Mouse (Mus musculus) liver, embryonic 12.5 days (tissue): ENCODE measurements around the gene Pon3. TPM values are rescaled to one million over a fixed set of nuclear protein-coding genes. Genes with fewer than 3 reads are reported as not detected.
"Not testable (repeated sequence)": the region's sequence is repeated elsewhere in the genome, so short reads cannot be mapped to it uniquely, and the experiment has no call there.

ENCODE experiments used
- ATAC-seq: fragments of 200-750 bp; cut with Nextera tagmentation; 2 replicates; pipeline ENCODE4 v1.8.0; 2017; ENCODE audit warnings: moderate number of reproducible peaks, mild to moderate bottlenecking, moderate library complexity
- H3K27ac ChIP-seq: fragments of 300-500 bp; sonication (generic); 2 replicates; pipeline ENCODE4 v1.5.1; 2016; ENCODE audit warnings: mild to moderate bottlenecking
- H3K27me3 ChIP-seq: fragments of 300-500 bp; sonication (generic); replicated peaks from 2 replicates; pipeline ENCODE4 v1.6.1; 2016; ENCODE audit warnings: mild to moderate bottlenecking, moderate library complexity
- H3K36me3 ChIP-seq: fragments of 300-500 bp; sonication (generic); 2 replicates; pipeline ENCODE4 v1.6.1; 2016; ENCODE audit warnings: mild to moderate bottlenecking, moderate library complexity
- H3K4me1 ChIP-seq: fragments of 300-500 bp; sonication (generic); 2 replicates; pipeline ENCODE4 v1.6.1; 2016
- H3K4me2 ChIP-seq: fragments of 300-500 bp; sonication (generic); 2 replicates; pipeline ENCODE4 v1.6.1; 2016; ENCODE audit warnings: mild to moderate bottlenecking, moderate library complexity
- H3K4me3 ChIP-seq: fragments of 300-500 bp; sonication (generic); 2 replicates; pipeline ENCODE4 v1.5.1; 2016; ENCODE audit warnings: mild to moderate bottlenecking, moderate library complexity
- H3K9ac ChIP-seq: fragments of 300-500 bp; sonication (generic); 2 replicates; pipeline ENCODE4 v1.6.1; 2016; ENCODE audit warnings: mild to moderate bottlenecking, moderate library complexity
- H3K9me3 ChIP-seq: fragments of 300-500 bp; sonication (generic); replicated peaks from 2 replicates; pipeline ENCODE4 v1.6.1; 2016; ENCODE audit warnings: mild to moderate bottlenecking, moderate library complexity
- WGBS: fragments of 180-500 bp; shearing (Covaris S2); methylation state at CpG from one replicate; pipeline ENCODE4 v1.1.7; 2016; ENCODE audit not compliant: insufficient replicate concordance; 5-methylcytosine and 5-hydroxymethylcytosine counted together
- polyA plus RNA-seq: library from polyadenylated mRNA; unstranded; fragments of >200 nt; fragmentation: Nextera tagmentation; extraction: Ambion mirVana; gene quantifications from 2 replicates; pipeline ENCODE4 v1.2.1, GENCODE M21; 2016

Gene Pon3
- polyA plus RNA-seq, 1 experiment from 2014 or later = 16.0 TPM

DNA sequence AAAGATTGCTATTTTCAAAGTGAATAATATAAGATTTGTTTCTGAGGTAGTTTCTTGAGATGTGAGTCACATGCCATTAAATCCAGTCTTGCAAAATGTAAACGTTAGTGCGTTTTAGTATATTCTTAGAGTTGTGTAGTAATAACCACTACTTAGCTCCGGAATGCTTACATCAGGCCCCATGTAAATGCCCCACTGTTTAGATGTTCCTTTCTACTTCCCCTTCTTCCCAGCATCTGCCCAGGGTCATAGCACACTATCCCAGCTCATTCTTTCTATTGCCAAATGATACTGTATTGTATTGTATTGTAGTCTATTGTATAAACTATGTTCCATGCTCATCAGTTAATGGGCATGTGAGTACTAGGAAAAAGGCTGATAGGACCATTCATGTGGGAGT is 17.3 kb downstream of the Pon3 start:
- H3K27ac ChIP-seq = no peak overlapping the region
- WGBS = 86% methylated on average over 3 of the region's 3 CpGs
- H3K9me3 ChIP-seq = no peaks in the 10 kb centered on the region
- peaks cover 17% of the 10 kb centered on the region for H3K36me3 ChIP-seq
- no peak overlapping the region for H3K4me3 ChIP-seq
- no peak overlapping the region for H3K9ac ChIP-seq
- H3K4me2 ChIP-seq = no peak overlapping the region
- H3K4me1 ChIP-seq = peaks cover 16% of the 10 kb centered on the region
- no peaks in the 10 kb centered on the region for H3K27me3 ChIP-seq
- no peak for ATAC-seq

DNA sequence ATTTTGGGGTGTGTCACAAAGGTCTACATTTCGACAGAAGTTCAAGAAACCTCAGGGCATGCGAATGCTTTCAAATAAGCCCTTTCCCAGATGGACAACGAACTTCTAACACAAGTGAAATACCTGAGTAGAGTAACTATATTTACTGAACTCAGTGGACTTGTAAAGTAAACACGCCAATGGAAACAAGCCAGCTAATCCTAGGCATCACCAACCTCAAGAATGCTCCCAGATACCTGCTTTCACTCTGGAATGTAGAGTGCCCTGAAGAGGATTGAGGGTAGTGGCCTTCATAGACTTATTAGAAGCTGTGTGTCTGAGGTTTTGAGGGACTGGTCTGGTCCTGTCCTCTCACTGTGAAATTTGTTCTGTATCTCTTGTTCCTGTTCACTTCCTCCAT is 18.6 kb downstream of the Pon3 start:
- Histone ChIP-seq H3K27ac (peak overlapping the region; percentile 64), H3K36me3 (peaks cover 16% of the 10 kb centered on the region), H3K4me2 (no peak overlapping the region), H3K27me3 (no peaks in the 10 kb centered on the region), H3K4me1 (peaks cover 16% of the 10 kb centered on the region), H3K9ac (no peak overlapping the region), H3K9me3 (no peaks in the 10 kb centered on the region), H3K4me3 (no peak overlapping the region)
- WGBS = 82% methylated on average over 4 of the region's 4 CpGs
- no peak for ATAC-seq

DNA sequence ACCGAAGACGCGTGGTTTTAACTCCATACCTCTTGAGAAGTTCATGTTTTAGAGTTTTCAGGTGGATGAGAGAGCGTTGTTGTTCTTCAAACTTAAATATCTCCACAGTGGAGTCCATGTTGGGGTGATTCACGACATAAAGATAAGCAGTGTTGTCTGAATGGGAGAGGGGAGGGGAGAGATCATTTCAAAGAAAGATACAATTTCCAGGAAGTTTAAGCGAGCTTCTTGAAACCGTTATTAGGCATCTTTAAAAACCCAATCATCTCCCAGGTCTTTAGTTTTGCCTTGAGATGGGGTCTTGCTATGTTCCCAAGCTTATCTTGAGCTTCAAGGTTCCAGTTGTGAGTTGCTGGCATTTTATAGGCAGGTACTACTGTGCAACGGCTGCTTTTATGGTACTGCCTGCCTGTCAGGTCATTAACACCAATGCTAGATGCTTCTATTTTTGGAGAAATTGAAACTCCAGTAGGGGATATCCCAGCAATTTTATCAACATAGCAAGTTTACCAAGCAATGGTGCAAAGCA is 19.2 kb downstream of the Pon3 start:
- peaks cover 16% of the 10 kb centered on the region for H3K36me3 ChIP-seq
- peak overlapping the region; percentile 64 for H3K27ac ChIP-seq
- H3K4me2 ChIP-seq = peak overlapping the region; percentile 20
- no peaks in the 10 kb centered on the region for H3K27me3 ChIP-seq
- H3K9me3 ChIP-seq = no peaks in the 10 kb centered on the region
- peaks cover 16% of the 10 kb centered on the region for H3K4me1 ChIP-seq
- WGBS = 64% methylated on average over 8 of the region's 8 CpGs
- H3K4me3 ChIP-seq = no peak overlapping the region
- H3K9ac ChIP-seq = no peak overlapping the region
- peak; percentile 82 for ATAC-seq

DNA sequence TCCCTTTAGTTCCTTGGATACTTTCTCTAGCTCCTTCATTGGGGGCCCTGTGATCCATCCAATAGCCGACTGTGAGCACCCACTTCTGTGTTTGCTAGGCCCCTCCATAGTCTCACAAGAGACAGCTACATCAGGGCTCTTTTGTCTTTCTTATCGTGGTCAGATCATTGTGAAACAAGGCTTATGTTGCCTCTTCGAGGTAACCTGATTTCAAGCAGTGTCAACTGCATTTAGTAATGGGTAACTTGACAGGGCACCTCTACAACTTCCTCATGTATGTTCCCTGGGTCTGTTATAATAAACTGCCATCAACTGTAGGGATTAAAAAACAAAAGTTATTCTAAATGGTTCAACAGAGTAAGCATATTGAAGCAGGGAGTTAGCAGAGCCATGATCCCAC is 21.5 kb downstream of the Pon3 start:
- 38% methylated on average over 3 of the region's 3 CpGs for WGBS
- no peaks in the 10 kb centered on the region for H3K9me3 ChIP-seq
- ATAC-seq = no peak
- no peak overlapping the region for H3K4me2 ChIP-seq
- no peak overlapping the region for H3K9ac ChIP-seq
- no peak overlapping the region for H3K4me3 ChIP-seq
- no peak overlapping the region for H3K27ac ChIP-seq
- peaks cover 16% of the 10 kb centered on the region for H3K4me1 ChIP-seq
- peaks cover 25% of the 10 kb centered on the region for H3K36me3 ChIP-seq
- H3K27me3 ChIP-seq = no peaks in the 10 kb centered on the region

DNA sequence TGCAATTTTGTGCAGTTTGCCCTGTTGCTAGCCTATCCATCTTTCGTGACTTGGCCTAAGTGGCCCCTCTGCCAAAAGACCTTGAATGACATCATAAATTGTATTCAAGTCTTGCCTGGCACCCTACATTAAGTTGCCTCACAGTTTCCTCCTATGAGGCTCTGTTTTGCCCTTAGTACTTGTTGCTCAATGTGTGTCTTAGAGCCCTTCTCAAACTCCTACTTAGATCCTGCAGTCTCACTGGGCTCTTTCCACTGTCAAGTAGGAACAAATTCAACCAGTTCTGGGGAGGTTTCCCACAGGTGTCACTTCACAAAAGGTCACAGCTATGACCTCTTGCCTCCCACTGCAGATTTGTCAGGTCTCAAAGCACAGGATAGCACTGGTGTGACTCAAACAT is 22.3 kb downstream of the Pon3 start:
- Histone ChIP-seq H3K4me2 (no peak overlapping the region), H3K9me3 (no peaks in the 10 kb centered on the region), H3K27me3 (no peaks in the 10 kb centered on the region), H3K4me1 (peaks cover 16% of the 10 kb centered on the region), H3K9ac (no peak overlapping the region), H3K36me3 (peaks cover 19% of the 10 kb centered on the region), H3K27ac (no peak overlapping the region), H3K4me3 (no peak overlapping the region)
- ATAC-seq = no peak
- 75% methylated on average over 1 of the region's 1 CpGs for WGBS

DNA sequence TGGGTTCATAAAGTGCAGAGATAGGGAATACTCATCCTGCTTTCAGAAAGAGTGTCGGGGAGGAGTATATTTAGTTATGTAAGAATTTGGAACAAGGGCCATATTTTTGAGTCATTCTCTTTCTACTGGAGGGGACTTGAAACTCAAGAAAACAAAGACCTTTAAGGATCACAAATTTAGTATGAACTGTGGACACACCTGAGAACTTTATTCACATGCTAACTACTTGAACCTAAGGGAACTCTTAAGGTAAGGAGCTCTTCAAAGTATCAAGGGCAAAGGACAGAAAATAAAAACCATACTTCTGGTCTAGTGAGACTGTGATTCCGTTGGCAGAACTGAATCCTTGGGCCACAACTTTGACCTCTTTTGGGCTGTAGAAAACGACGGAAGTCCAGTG is 24.1 kb downstream of the Pon3 start:
- no peak overlapping the region for H3K4me2 ChIP-seq
- no peak overlapping the region for H3K4me3 ChIP-seq
- H3K27me3 ChIP-seq = no peaks in the 10 kb centered on the region
- H3K9me3 ChIP-seq = no peaks in the 10 kb centered on the region
- H3K4me1 ChIP-seq = peaks cover 7% of the 10 kb centered on the region
- no peak overlapping the region for H3K27ac ChIP-seq
- WGBS = 80% methylated on average over 4 of the region's 4 CpGs
- H3K36me3 ChIP-seq = peaks cover 23% of the 10 kb centered on the region
- ATAC-seq = no peak
- no peak overlapping the region for H3K9ac ChIP-seq

DNA sequence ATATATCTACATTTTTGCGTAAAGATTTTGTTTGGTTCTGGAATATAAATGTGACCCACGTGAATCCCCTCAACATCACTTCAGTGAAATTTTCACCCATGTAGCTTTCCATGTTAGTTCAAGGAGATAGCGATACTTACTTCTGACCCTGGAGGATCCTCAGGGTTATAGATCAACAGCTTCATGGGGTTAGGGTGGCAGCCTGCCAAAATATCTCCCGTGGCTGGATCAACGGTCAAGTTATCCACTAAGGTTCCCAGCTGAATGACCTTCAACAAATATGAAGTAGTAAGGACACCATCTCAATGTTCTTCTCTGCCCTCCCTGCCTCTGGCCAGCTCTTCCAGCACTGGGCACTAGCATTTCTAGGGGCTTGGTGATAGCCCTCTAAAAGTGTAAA is 25.8 kb downstream of the Pon3 start:
- H3K36me3 ChIP-seq = peaks cover 14% of the 10 kb centered on the region
- no peak overlapping the region for H3K9ac ChIP-seq
- H3K4me3 ChIP-seq = no peak overlapping the region
- no peak for ATAC-seq
- H3K27me3 ChIP-seq = no peaks in the 10 kb centered on the region
- H3K27ac ChIP-seq = no peak overlapping the region
- WGBS = 83% methylated on average over 5 of the region's 5 CpGs
- no peak overlapping the region for H3K4me2 ChIP-seq
- no peaks in the 10 kb centered on the region for H3K4me1 ChIP-seq
- no peaks in the 10 kb centered on the region for H3K9me3 ChIP-seq

DNA sequence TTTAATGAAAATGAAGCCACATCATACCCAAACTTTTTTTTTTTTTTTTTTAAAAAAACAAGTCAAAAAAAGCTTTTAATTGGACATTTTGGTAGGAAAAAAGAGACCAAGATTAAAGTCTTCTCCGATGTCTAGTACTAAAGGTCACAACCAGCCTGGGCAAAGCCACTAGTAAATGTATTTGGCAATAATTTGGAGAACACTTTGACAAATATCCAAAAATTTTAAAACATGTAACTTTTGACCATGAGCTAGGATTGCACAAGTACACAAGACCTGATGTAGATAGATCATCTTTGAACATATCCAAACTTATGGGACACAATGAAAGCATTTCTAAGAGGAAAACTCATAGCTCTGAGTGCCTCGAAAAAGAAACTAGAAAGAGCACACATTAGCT is 32.5 kb downstream of the Pon3 start:
- not testable (repeated sequence) for H3K36me3 ChIP-seq, H3K4me3 ChIP-seq, H3K4me1 ChIP-seq, H3K9me3 ChIP-seq, ATAC-seq, H3K27me3 ChIP-seq, H3K27ac ChIP-seq, H3K4me2 ChIP-seq, H3K9ac ChIP-seq
- WGBS = 82% methylated on average over 2 of the region's 2 CpGs

DNA sequence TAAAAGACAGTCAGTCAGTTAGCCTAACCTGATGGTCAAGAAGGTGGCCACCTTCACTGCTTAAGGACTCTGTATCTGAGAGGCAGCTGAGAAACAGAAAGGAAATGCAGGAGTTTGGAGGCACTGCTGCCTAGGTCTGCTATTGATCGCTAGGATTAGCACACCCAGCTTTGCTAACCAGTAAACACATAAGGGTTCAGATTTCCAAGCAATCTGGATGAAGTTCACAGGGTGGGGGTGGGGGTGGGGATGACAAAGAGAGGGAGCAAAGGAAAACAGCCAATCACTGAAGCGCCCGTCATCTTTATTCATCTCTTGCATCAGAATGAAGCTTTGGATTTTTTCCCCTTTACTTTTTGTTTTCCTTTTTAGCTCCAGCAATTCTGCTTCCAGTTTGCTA is 34.0 kb downstream of the Pon3 start:
- peak; percentile 54; the same call in 1 of the 2 replicates for ATAC-seq
- no peak overlapping the region for H3K4me3 ChIP-seq
- no peak overlapping the region for H3K4me2 ChIP-seq
- 0 out of 2 replicates have a peak overlapping the region, but pooled peaks have one; percentile 27 for H3K27ac ChIP-seq
- H3K4me1 ChIP-seq = peaks cover 8% of the 10 kb centered on the region
- H3K36me3 ChIP-seq = peaks cover 9% of the 10 kb centered on the region
- H3K9me3 ChIP-seq = no peaks in the 10 kb centered on the region
- WGBS = 67% methylated on average over 3 of the region's 3 CpGs
- H3K27me3 ChIP-seq = no peaks in the 10 kb centered on the region
- H3K9ac ChIP-seq = no peak overlapping the region

DNA sequence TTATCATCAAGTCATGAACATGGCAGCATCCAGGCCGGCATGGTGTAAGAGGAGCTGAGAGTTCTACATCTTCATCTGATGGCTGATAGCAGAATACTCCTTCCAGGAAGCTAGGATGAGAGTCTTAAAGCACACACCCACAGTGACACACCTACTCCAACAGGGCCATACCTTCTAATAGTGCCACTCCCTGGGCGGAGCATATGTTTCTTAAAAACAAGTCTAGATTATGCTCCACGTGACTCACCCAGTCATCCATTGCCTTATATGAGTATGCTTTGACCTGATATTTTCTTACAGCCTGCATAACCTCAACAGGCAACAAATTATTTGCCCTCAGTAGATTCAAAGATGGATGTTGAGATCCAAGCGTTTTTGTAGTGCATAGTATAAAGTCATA is 37.9 kb downstream of the Pon3 start:
- no peak overlapping the region for H3K9ac ChIP-seq
- no peaks in the 10 kb centered on the region for H3K27me3 ChIP-seq
- H3K36me3 ChIP-seq = peaks cover 12% of the 10 kb centered on the region
- H3K9me3 ChIP-seq = no peaks in the 10 kb centered on the region
- no peak overlapping the region for H3K4me3 ChIP-seq
- peaks cover 8% of the 10 kb centered on the region for H3K4me1 ChIP-seq
- WGBS = 74% methylated on average over 4 of the region's 4 CpGs
- ATAC-seq = peak; percentile 91
- no peak overlapping the region for H3K4me2 ChIP-seq
- H3K27ac ChIP-seq = no peak overlapping the region

DNA sequence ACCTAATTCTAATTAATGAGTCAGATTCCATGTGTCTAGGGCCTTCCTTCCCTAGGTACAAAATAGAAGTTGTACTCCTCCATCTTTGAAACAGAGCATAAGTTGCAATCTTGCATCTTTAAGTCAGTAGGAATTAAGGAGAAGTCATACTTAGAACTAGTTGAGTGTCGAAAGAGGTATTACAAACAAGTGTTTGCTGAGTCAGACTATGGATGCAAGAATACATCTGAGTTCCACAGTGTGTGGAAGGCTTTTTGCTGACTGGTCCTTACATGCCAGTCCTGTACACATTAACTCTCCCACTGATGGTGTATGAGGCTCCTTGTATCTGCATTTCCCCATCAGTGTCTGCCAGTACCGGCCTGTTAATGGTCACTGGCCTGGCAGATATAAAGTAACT is 48.3 kb downstream of the Pon3 start:
- Histone ChIP-seq H3K27ac (no peak overlapping the region), H3K27me3 (no peaks in the 10 kb centered on the region), H3K9me3 (no peaks in the 10 kb centered on the region), H3K4me1 (no peaks in the 10 kb centered on the region), H3K36me3 (no peaks in the 10 kb centered on the region), H3K9ac (no peak overlapping the region), H3K4me2 (no peak overlapping the region), H3K4me3 (no peak overlapping the region)
- no peak for ATAC-seq
- 82% methylated on average over 2 of the region's 2 CpGs for WGBS

DNA sequence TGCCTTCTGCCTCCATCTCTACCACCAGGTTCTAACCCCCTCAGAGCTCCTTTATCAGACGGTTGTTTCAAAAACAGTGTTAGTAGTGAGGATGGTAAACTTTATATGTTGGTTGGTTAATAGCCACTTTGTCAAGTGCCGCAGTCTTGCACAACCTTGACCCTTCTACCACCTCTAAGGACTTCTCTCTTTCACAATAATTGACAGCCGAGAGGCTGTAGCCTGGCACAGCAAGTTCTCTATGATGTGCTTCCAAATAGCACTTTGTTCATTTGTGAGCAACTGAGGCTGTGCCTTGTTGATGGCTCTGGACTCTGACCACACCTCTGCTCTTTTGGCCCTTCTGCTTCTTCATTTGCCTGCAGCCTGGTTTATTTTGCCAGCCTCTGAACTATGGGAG is 56.2 kb downstream of the Pon3 start:
- no peaks in the 10 kb centered on the region for H3K9me3 ChIP-seq
- no peak overlapping the region for H3K9ac ChIP-seq
- no peak overlapping the region for H3K27ac ChIP-seq
- H3K27me3 ChIP-seq = peaks cover 5% of the 10 kb centered on the region; the same call in 1 of the 2 replicates
- WGBS = 60% methylated on average over 3 of the region's 3 CpGs
- H3K36me3 ChIP-seq = no peaks in the 10 kb centered on the region
- H3K4me1 ChIP-seq = peaks cover 5% of the 10 kb centered on the region; the same call in 1 of the 2 replicates
- H3K4me3 ChIP-seq = no peak overlapping the region
- no peak overlapping the region for H3K4me2 ChIP-seq
- no peak for ATAC-seq

DNA sequence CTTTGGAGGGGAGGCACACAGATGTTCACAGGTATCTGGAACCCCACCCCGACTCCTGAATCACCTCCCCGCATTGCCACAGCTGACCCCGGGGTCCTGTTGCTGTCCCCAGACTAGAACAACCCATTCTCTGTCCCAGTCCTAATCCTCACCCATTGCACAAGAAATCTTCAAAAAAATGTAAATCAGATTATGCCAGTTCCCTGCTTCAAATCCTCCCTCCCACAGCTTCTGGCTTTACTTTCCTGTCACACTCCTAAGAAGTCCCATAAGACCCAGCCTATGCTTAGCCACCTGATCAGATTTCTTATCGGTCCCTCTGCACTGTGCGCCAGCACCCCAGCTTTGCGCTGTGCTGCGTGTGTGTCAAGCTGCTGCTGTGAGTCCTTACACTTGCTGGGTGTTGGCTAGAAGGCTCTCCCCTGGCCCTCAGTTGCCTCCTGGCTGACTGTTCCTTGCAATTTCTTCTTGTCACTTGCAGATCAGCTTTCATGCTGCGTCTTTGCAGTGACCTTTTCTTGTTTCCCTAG is 56.6 kb downstream of the Pon3 start:
- Histone ChIP-seq H3K27me3 (peaks cover 5% of the 10 kb centered on the region; the same call in 1 of the 2 replicates), H3K9ac (no peak overlapping the region), H3K4me2 (no peak overlapping the region), H3K9me3 (no peaks in the 10 kb centered on the region), H3K4me3 (no peak overlapping the region), H3K27ac (no peak overlapping the region), H3K4me1 (peaks cover 5% of the 10 kb centered on the region; the same call in 1 of the 2 replicates), H3K36me3 (no peaks in the 10 kb centered on the region)
- 73% methylated on average over 8 of the region's 8 CpGs for WGBS
- peak; percentile 44; the same call in 1 of the 2 replicates for ATAC-seq
